Mouse (Mus musculus) erythroblast, embryonic 14.5 days (primary cell): Measurements from ENCODE around the gene Pilrb1. TPM values are rescaled to one million over a fixed set of nuclear protein-coding genes. Genes with fewer than 3 reads are reported as not detected.

Experiments
- H3K27me3 ChIP-seq: 2 replicates; pipeline ENCODE4 v1.6.1; 2012; ENCODE audit warnings: inconsistent platforms; ENCODE audit not compliant: control insufficient read depth
- H3K36me3 ChIP-seq: 2 replicates; pipeline ENCODE4 v1.6.1; 2012; ENCODE audit warnings: mild to moderate bottlenecking, inconsistent platforms; ENCODE audit not compliant: control insufficient read depth
- H3K4me1 ChIP-seq: 2 replicates; pipeline ENCODE4 v1.6.1; 2012; ENCODE audit warnings: inconsistent platforms; ENCODE audit not compliant: control insufficient read depth
- H3K4me3 ChIP-seq: replicated peaks from 2 replicates; pipeline ENCODE3; 2012; ENCODE audit warnings: moderate library complexity, mild to moderate bottlenecking, inconsistent platforms
- H3K9me3 ChIP-seq: 2 replicates; pipeline ENCODE4 v1.6.1; 2012; ENCODE audit warnings: low read length, inconsistent platforms, mixed read lengths; ENCODE audit not compliant: control insufficient read depth
- GATA1 ChIP-seq: IDR thresholded peaks from 2 replicates; pipeline ENCODE4 v1.6.1; 2012; ENCODE audit warnings: low read length, inconsistent platforms, mixed read lengths
- TAL1 ChIP-seq: IDR thresholded peaks from 3 replicates; pipeline ENCODE4 v1.6.1; 2012; ENCODE audit warnings: low read length, inconsistent platforms, mixed read lengths
- polyA plus RNA-seq: library from polyadenylated mRNA; stranded (reverse); fragments of >175 nt; gene quantifications from 2 replicates; pipeline ENCODE4 v1.2.3, GENCODE M21; 2012

The Pilrb1 gene
- polyA plus RNA-seq, 1 experiment, result not detected

DNA sequence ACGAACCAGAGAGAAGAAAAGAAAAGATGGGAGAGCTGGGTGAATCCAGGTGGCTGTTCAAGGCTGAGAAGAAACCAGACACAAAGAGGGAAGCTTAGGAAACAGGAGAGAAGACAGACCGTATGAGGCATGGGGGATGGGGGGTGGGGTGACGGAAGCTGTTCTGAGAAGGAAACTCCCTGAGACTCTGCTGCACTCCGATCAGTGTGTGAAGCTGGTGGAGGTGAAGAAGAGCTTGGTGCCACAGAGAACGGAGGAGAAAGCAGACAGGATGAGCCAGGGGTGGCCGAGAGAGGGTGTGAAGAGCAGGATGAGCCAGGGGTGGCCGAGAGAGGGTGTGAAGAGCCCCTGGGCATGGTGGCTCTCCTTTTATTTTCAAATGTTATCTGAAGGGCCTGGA lies 31.5 kb downstream of the Pilrb1 start:
- H3K4me3 ChIP-seq, result no peak overlapping the region
- H3K36me3 ChIP-seq, result no peaks in the 10 kb centered on the region
- no peaks in the 10 kb centered on the region for H3K4me1 ChIP-seq
- no peaks in the 10 kb centered on the region for H3K9me3 ChIP-seq
- H3K27me3 ChIP-seq, result no peaks in the 10 kb centered on the region
- no peak for TF ChIP-seq TAL1
- no peak for TF ChIP-seq GATA1

DNA sequence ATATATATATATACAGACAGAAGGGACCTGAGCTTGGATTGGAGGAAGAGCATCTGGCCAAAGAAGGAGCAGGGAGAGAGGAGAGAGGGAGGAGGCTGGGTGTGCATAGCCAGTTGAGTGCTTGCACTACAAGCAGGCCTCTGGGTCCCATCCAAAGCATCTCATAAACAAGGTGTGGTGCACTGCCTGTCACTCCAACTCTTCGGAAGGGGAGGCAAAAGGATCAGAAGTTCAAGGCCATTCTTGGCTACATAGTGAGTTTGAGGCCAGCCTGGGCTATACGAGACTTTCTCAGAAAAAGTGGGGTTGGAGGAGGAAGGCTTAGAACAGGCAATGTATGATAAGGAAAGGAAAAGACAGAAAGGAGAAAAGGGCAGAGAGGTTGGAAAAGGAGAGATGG lies 31.9 kb downstream of the Pilrb1 start:
- Histone ChIP-seq H3K4me1 (no peaks in the 10 kb centered on the region), H3K36me3 (no peaks in the 10 kb centered on the region), H3K27me3 (no peaks in the 10 kb centered on the region), H3K9me3 (no peaks in the 10 kb centered on the region), H3K4me3 (no peak overlapping the region)
- TF ChIP-seq TAL1, result no peak
- no peak for TF ChIP-seq GATA1

GRCm38 (mm10) chr5:137825030-137825429 lies 32.9 kb downstream of the Pilrb1 start:
- H3K4me3 ChIP-seq, result no peak overlapping the region
- no peaks in the 10 kb centered on the region for H3K27me3 ChIP-seq
- TF ChIP-seq GATA1, result no peak
- no peak for TF ChIP-seq TAL1
- H3K4me1 ChIP-seq, result no peaks in the 10 kb centered on the region
- no peaks in the 10 kb centered on the region for H3K36me3 ChIP-seq
- H3K9me3 ChIP-seq, result no peaks in the 10 kb centered on the region

GRCm38 (mm10) chr5:137823455-137824045 lies 34.4 kb downstream of the Pilrb1 start:
- H3K27me3 ChIP-seq, result no peaks in the 10 kb centered on the region
- TF ChIP-seq GATA1 (no peak), TAL1 (no peak)
- no peaks in the 10 kb centered on the region for H3K9me3 ChIP-seq
- no peak overlapping the region for H3K4me3 ChIP-seq
- H3K4me1 ChIP-seq, result no peaks in the 10 kb centered on the region
- H3K36me3 ChIP-seq, result no peaks in the 10 kb centered on the region

DNA sequence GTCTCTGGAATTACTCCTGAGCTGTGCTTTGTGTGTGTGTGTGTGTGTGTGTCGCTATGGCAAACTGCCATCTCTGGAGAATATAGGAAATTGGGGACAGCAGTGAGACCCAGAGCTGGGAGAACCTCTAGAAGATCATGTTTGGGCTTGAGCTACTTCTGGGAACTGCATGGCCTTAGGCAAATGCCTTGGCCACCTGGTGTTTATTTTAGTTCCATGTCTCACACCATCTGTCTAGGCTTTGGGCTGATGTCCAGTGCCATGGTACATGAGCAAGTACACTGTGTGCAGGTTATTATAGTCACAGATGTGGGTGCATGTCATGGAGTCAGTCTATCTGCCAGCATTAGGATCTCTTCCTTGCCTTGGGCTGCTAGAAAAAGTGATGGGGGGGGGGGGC lies 35.3 kb downstream of the Pilrb1 start:
- TF ChIP-seq TAL1, result no peak
- TF ChIP-seq GATA1, result no peak
- no peak overlapping the region for H3K4me3 ChIP-seq
- H3K4me1 ChIP-seq, result no peaks in the 10 kb centered on the region
- H3K9me3 ChIP-seq, result no peaks in the 10 kb centered on the region
- no peaks in the 10 kb centered on the region for H3K27me3 ChIP-seq
- H3K36me3 ChIP-seq, result no peaks in the 10 kb centered on the region

GRCm38 (mm10) chr5:137822126-137822525 lies 35.8 kb downstream of the Pilrb1 start:
- H3K36me3 ChIP-seq, result no peaks in the 10 kb centered on the region
- TF ChIP-seq GATA1 (no peak), TAL1 (no peak)
- H3K4me3 ChIP-seq, result no peak overlapping the region

DNA sequence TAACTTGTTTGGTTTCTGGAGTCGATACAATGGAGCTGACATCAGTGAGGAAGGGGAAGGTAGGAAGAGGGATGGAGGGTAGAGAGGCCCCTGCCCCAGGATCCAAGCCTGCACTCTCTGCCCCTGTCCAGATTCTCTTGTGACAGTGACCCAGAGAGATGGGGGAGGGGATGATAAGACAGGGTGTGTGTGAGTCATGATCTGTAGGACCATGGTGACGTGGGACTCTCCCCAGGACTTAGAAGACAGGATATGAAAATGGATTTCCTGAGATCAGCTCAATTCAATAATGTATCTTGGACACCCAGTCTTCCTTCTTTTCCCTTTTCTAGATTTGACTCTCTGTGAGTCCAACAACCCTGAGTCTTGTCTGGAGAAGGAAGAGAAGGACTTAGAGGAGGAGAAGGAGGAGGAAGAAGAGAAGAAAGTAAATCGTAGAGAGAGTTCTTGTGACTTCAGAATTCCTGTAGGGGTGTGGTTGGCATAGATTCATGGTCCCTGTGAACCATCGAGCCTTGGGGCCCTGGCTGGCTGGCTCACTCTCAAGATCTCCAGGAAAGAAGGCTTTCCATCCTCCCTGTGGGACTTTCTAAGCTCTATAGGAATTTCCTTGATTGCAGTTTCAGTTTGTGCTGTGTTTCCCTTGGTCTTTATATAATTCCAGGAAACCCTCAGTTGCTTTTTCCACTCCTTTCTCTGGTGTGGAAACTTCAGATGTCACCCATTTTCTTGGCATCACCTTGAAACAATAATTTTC lies 40.3 kb downstream of the Pilrb1 start:
- Histone ChIP-seq H3K4me1 (no peaks in the 10 kb centered on the region), H3K4me3 (no peak overlapping the region), H3K9me3 (no peaks in the 10 kb centered on the region; the same call in 1 of the 2 replicates), H3K27me3 (no peaks in the 10 kb centered on the region), H3K36me3 (no peaks in the 10 kb centered on the region)
- TF ChIP-seq TAL1 (no peak), GATA1 (no peak)

More at GRCm38 (mm10) chr5:137822126-137822525, 35.8 kb downstream of the Pilrb1 start:
- Histone ChIP-seq H3K9me3 (no peaks in the 10 kb centered on the region), H3K4me1 (no peaks in the 10 kb centered on the region), H3K27me3 (no peaks in the 10 kb centered on the region)

- no peaks in the 10 kb centered on the region for H3K27me3 ChIP-seq
- no peaks in the 10 kb centered on the region for H3K4me1 ChIP-seq
- H3K36me3 ChIP-seq, result no peaks in the 10 kb centered on the region
- no peak overlapping the region for H3K4me3 ChIP-seq
- H3K9me3 ChIP-seq, result no peaks in the 10 kb centered on the region
- TF ChIP-seq TAL1, result no peak
- TF ChIP-seq GATA1, result no peak
Measured at GRCm38 (mm10) chr5:137808316-137808715, 49.6 kb downstream of the Pilrb1 start.

DNA sequence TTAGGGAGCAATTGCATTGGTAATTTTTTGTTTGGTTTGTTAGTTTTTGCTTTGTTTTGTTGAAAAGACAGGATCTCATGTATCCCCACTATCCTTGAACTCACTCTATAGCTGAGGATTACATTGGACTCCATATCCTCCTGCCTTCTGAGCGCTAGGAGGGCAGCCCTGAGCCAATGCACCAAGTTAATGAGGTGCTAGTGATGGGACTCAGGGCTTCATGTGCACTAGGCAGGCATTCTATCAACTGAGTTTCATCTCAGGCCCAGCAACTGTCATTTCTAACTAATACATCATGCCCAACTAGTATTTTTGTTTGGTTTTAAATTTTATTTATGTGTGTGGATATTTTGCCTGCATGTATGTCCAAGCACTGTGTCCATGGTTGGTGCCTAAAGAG lies 51.7 kb downstream of the Pilrb1 start:
- H3K4me3 ChIP-seq, result no peak overlapping the region
- TF ChIP-seq TAL1 (no peak), GATA1 (no peak)

More for the DNA sequence above, 51.7 kb downstream of the Pilrb1 start:
- H3K27me3 ChIP-seq, result no peaks in the 10 kb centered on the region
- H3K4me1 ChIP-seq, result no peaks in the 10 kb centered on the region
- H3K9me3 ChIP-seq, result no peaks in the 10 kb centered on the region
- H3K36me3 ChIP-seq, result no peaks in the 10 kb centered on the region

Other genes with a start within 250 kb of the Pilrb1 start
- 0.10 and 0.22 TPM in 2 replicates for gene Pcolce, start 244.3 kb downstream of the Pilrb1 start, polyA plus RNA-seq
- not detected in 2 replicates for gene Fbxo24, start 229.1 kb downstream of the Pilrb1 start, polyA plus RNA-seq
- gene Lrch4, start 229.0 kb downstream of the Pilrb1 start, polyA plus RNA-seq, result 6.3 and 7.1 TPM in 2 replicates
- 3.8 and 3.9 TPM in 2 replicates for gene Gm20605, start 228.9 kb downstream of the Pilrb1 start, polyA plus RNA-seq
- gene Sap25, start 216.8 kb downstream of the Pilrb1 start, polyA plus RNA-seq, result 5.9 and 11.5 TPM in 2 replicates
- gene Irs3, start 212.4 kb downstream of the Pilrb1 start, polyA plus RNA-seq, result 0.02 TPM in 1 of 2 replicates, not detected in the other
- 17.1 and 20.4 TPM in 2 replicates for gene Agfg2, start 173.4 kb downstream of the Pilrb1 start, polyA plus RNA-seq
- 0.97 and 1.2 TPM in 2 replicates for gene Nyap1, start 116.5 kb downstream of the Pilrb1 start, polyA plus RNA-seq
- gene Tsc22d4, start 112.4 kb downstream of the Pilrb1 start, polyA plus RNA-seq, result 53.9 and 58.8 TPM in 2 replicates
- 16.1 TPM in 2 replicates for gene Ppp1r35, start 79.3 kb downstream of the Pilrb1 start, polyA plus RNA-seq
- 17.1 and 18.2 TPM in 2 replicates for gene Mepce, start 70.5 kb downstream of the Pilrb1 start, polyA plus RNA-seq
- 0.04 and 0.05 TPM in 2 replicates for gene Zcwpw1, start 70.3 kb downstream of the Pilrb1 start, polyA plus RNA-seq
- 0.03 TPM in 1 of 2 replicates, not detected in the other for gene Pilra, start 21.8 kb downstream of the Pilrb1 start, polyA plus RNA-seq
- gene Pilrb2, start 13.7 kb upstream of the Pilrb1 start, polyA plus RNA-seq, result not detected in 2 replicates
- gene Cyp3a13, start 63.5 kb upstream of the Pilrb1 start, polyA plus RNA-seq, result not detected in 2 replicates
- gene Gjc3, start 105.0 kb upstream of the Pilrb1 start, polyA plus RNA-seq, result not detected in 2 replicates
- not detected in 2 replicates for gene Azgp1, start 123.4 kb upstream of the Pilrb1 start, polyA plus RNA-seq
- 0.02 TPM in 1 of 2 replicates, not detected in the other for gene Smok3a, start 163.2 kb upstream of the Pilrb1 start, polyA plus RNA-seq
- not detected in 2 replicates for gene Smok3b, start 163.3 kb upstream of the Pilrb1 start, polyA plus RNA-seq
- not detected in 2 replicates for gene Smok3c, start 195.1 kb upstream of the Pilrb1 start, polyA plus RNA-seq
- gene Zkscan1, start 227.0 kb upstream of the Pilrb1 start, polyA plus RNA-seq, result 0.01 and 0.02 TPM in 2 replicates